Mouse (Mus musculus): ENCODE data around the gene Sord. TPM values are rescaled to one million over a fixed set of nuclear protein-coding genes. Genes with fewer than 3 reads are reported as not detected.

Gene Sord
- 23.4 TPM for polyA plus RNA-seq (2015; fragmentation: Illumina TruSeq; extraction: RNeasy Lipid Tissue Mini Kit (QIAGEN cat#74804); ENCODE audit: low read depth, low replicate concordance)

GRCm38 (mm10) chr2:122234611-122235288, at the start of gene Sord:
Gene Sord (plus strand): TSS chr2:122234749.

GRCm38 (mm10) chr2:122186106-122186505, 48.4 kb upstream of the Sord start, which contains the start of the genes Patl2 and Terb2:
Gene Patl2 (minus strand): TSS chr2:122186189.
Gene Terb2 (plus strand): TSS chr2:122186272.

GRCm38 (mm10) chr2:122298096-122298499, 63.5 kb downstream of the Sord start, which contains the start of gene Duox2:
Gene Duox2 (minus strand): TSS chr2:122298449.

GRCm38 (mm10) chr2:122298596-122299490, 64.3 kb downstream of the Sord start, which contains the start of gene Duoxa2:
Gene Duoxa2 (plus strand): TSS chr2:122298900.

GRCm38 (mm10) chr2:122313536-122313935, 79.0 kb downstream of the Sord start, which contains the start of gene Duoxa1:
Gene Duoxa1 (minus strand): TSS chr2:122313730.

Other genes with a start within 250 kb of the Sord start
- gene Eif3j1, start 206.2 kb upstream of the Sord start, polyA plus RNA-seq (2015; fragmentation: Illumina TruSeq; extraction: RNeasy Lipid Tissue Mini Kit (QIAGEN cat#74804); ENCODE audit: low read depth, low replicate concordance), result 23.7 TPM
- 7.6 TPM for gene Spg11, start 116.4 kb upstream of the Sord start, polyA plus RNA-seq (2015; fragmentation: Illumina TruSeq; extraction: RNeasy Lipid Tissue Mini Kit (QIAGEN cat#74804); ENCODE audit: low read depth, low replicate concordance)
- gene B2m, start 87.1 kb upstream of the Sord start, polyA plus RNA-seq (2015; fragmentation: Illumina TruSeq; extraction: RNeasy Lipid Tissue Mini Kit (QIAGEN cat#74804); ENCODE audit: low read depth, low replicate concordance), result 261 TPM
- not detected for gene Trim69, start 74.0 kb upstream of the Sord start, polyA plus RNA-seq (2015; fragmentation: Illumina TruSeq; extraction: RNeasy Lipid Tissue Mini Kit (QIAGEN cat#74804); ENCODE audit: low read depth, low replicate concordance)
- not detected for gene Patl2, start 48.6 kb upstream of the Sord start, polyA plus RNA-seq (2015; fragmentation: Illumina TruSeq; extraction: RNeasy Lipid Tissue Mini Kit (QIAGEN cat#74804); ENCODE audit: low read depth, low replicate concordance)
- not detected for gene Terb2, start 48.5 kb upstream of the Sord start, polyA plus RNA-seq (2015; fragmentation: Illumina TruSeq; extraction: RNeasy Lipid Tissue Mini Kit (QIAGEN cat#74804); ENCODE audit: low read depth, low replicate concordance)
- gene Duox2, start 63.7 kb downstream of the Sord start, polyA plus RNA-seq (2015; fragmentation: Illumina TruSeq; extraction: RNeasy Lipid Tissue Mini Kit (QIAGEN cat#74804); ENCODE audit: low read depth, low replicate concordance), result not detected
- not detected for gene Duoxa2, start 64.2 kb downstream of the Sord start, polyA plus RNA-seq (2015; fragmentation: Illumina TruSeq; extraction: RNeasy Lipid Tissue Mini Kit (QIAGEN cat#74804); ENCODE audit: low read depth, low replicate concordance)
- gene Duoxa1, start 79.0 kb downstream of the Sord start, polyA plus RNA-seq (2015; fragmentation: Illumina TruSeq; extraction: RNeasy Lipid Tissue Mini Kit (QIAGEN cat#74804); ENCODE audit: low read depth, low replicate concordance), result not detected
- not detected for gene Duox1, start 80.9 kb downstream of the Sord start, polyA plus RNA-seq (2015; fragmentation: Illumina TruSeq; extraction: RNeasy Lipid Tissue Mini Kit (QIAGEN cat#74804); ENCODE audit: low read depth, low replicate concordance)
- gene Shf, start 134.4 kb downstream of the Sord start, polyA plus RNA-seq (2015; fragmentation: Illumina TruSeq; extraction: RNeasy Lipid Tissue Mini Kit (QIAGEN cat#74804); ENCODE audit: low read depth, low replicate concordance), result 61.9 TPM
- 0.15 TPM for gene Slc28a2, start 191.7 kb downstream of the Sord start, polyA plus RNA-seq (2015; fragmentation: Illumina TruSeq; extraction: RNeasy Lipid Tissue Mini Kit (QIAGEN cat#74804); ENCODE audit: low read depth, low replicate concordance)

Measured in brain, adult 10 weeks (tissue).